Mouse (Mus musculus): ENCODE measurements around the gene Vmn1r180.
"Not testable (repeated sequence)": the region's sequence is repeated elsewhere in the genome, so short reads cannot be mapped to it uniquely, and the experiment has no call there.

The Vmn1r180 gene

DNA sequence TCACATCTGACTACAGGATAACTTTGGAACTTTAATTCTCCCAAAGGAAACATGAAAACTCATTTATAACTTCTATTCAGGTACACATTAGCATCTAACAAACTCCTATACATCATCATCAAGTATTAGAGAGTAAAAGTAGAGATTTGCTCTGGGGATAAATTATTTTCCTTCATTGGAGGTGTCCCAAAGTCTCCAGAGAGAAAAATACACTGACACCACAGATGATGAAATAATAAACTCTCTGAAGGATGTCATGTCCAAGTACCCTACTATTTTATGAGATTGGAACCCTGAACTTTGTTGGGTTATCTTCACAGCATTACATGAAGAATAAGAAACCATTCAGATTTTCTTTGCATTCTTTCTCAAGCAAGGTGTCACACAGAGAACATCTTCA is at the start of gene Vmn1r180:
Gene Vmn1r180 (plus strand): TSS at position 301 of the 400 bp plus-strand sequence.
- DNase-seq: no peak

DNA sequence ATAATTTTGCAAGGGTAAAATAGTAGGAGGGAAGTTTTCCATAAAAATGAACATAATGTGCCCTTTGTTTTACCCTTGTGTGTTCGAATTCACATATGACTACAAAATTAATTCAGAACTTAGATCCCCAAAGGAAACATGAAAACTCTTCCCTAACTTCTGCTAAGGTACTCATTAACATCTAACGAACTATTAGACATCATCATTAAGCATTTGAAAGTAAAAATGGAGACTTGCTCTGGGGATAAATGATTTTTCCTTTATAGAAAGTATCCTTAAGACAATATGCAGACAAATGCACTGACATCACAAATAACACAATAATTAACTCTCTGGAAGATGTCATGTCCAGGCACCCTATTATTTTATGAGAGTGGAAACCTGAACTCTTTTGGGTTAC is 23.8 kb upstream of the Vmn1r180 start, which contains the start of gene Vmn1r179:
Gene Vmn1r179 (plus strand): TSS at position 301 of the 400 bp plus-strand sequence.
- DNase-seq: no peak

DNA sequence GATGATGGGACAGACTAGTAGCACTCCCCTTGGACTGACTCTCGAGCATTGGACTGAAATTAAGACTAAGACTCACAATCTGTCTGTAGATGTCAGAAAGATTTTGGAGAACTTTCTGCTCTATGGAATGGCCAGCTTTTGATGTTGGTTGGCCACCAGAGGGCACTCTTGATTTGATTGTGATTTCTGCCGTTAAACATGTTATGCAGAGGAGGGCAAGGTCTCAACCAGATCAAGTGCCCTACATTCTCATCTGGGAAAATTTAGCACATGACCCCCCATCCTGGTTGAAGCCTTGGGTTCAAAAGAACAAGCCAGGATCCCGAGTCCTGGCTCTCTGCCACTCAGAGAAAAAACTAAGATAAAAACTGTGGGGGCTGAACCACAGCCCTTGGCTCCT is 17.6 kb downstream of the Vmn1r180 start:
- DNase-seq: not testable (repeated sequence)

DNA sequence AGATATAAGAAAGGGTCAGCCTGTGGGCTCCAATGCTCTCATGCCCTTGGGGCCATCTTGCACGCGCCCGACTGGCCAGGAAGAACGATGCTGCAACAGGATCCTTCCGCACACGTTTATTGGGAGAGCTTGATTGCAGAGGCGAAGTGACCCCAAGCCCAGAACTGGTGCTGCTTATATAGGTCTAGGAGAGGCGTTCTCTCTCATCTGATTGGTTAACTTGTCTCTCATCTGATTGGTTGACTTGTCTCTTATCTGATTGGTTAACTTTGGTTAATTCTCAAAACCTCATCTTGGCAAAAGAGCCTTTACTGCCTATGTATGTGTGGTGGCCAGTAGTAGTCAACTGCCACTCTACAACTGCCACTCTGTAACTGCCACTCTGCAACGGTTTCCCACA is 23.9 kb downstream of the Vmn1r180 start, which contains the start of gene Vmn1r181:
Gene Vmn1r181 (plus strand): TSS at position 301 of the 400 bp plus-strand sequence.
- DNase-seq: not testable (repeated sequence)

DNA sequence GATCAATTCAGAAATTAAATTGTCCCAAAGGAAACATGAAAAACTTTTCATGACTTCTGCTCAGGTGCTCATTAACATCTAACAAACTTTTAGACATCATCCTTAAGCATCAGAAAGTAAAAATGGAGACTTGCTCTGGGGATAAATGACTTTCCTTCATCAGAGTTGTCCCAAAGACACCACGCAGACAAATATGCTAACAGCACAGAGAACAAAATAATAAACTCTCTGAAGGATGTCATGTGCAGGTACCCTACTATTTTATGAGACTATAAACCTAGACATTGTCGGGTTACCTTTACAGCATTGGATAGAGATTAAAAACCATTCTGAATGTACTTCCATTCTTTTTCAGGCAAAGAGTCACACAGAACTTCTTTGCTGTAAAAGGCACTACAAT is 51.0 kb downstream of the Vmn1r180 start, which contains the start of gene V1rd19:
Gene V1rd19 (plus strand): TSS at position 301 of the 400 bp plus-strand sequence.
- DNase-seq: no peak

All from right cerebral cortex, postnatal 14 days (tissue).